Mouse (Mus musculus) embryonic facial prominence, embryonic 15.5 days (tissue): ENCODE results near the gene Akap14. TPM values are rescaled to one million over a fixed set of nuclear protein-coding genes. Genes with fewer than 3 reads are reported as not detected.
"Not testable (repeated sequence)": the region's sequence is repeated elsewhere in the genome, so short reads cannot be mapped to it uniquely, and the experiment has no call there.

Experiments
- ATAC-seq: fragments of 200-750 bp; cut with Nextera tagmentation; 2 replicates; pipeline ENCODE4 v1.8.0; 2017; ENCODE audit warnings: low read depth, moderate TSS enrichment; ENCODE audit not compliant: insufficient number of reproducible peaks, low FRiP score, low TSS enrichment
- H3K27ac ChIP-seq: fragments of 300-500 bp; sonication (generic); replicated peaks from 2 replicates; pipeline ENCODE4 v1.5.1; 2015; ENCODE audit warnings: mild to moderate bottlenecking, inconsistent platforms
- H3K27me3 ChIP-seq: fragments of 300-500 bp; sonication (generic); 2 replicates; pipeline ENCODE4 v1.6.1; 2015; ENCODE audit warnings: inconsistent platforms
- H3K36me3 ChIP-seq: fragments of 300-500 bp; sonication (generic); 2 replicates; pipeline ENCODE4 v1.6.1; 2015; ENCODE audit warnings: mild to moderate bottlenecking, inconsistent platforms
- H3K4me1 ChIP-seq: fragments of 300-500 bp; sonication (generic); 2 replicates; pipeline ENCODE4 v1.6.1; 2015; ENCODE audit warnings: inconsistent platforms
- H3K4me2 ChIP-seq: fragments of 300-500 bp; sonication (generic); replicated peaks from 2 replicates; pipeline ENCODE4 v1.6.1; 2015; ENCODE audit warnings: mild to moderate bottlenecking, inconsistent platforms
- H3K4me3 ChIP-seq: fragments of 300-500 bp; sonication (generic); replicated peaks from 2 replicates; pipeline ENCODE4 v1.5.1; 2015; ENCODE audit warnings: mild to moderate bottlenecking, inconsistent platforms
- H3K9ac ChIP-seq: fragments of 300-500 bp; sonication (generic); 2 replicates; pipeline ENCODE4 v1.6.1; 2015; ENCODE audit warnings: inconsistent platforms
- H3K9me3 ChIP-seq: fragments of 300-500 bp; sonication (generic); replicated peaks from 2 replicates; pipeline ENCODE4 v1.6.1; 2016; ENCODE audit warnings: inconsistent platforms
- WGBS: fragments of 180-500 bp; shearing (Covaris S2); methylation state at CpG from one replicate; pipeline ENCODE4 v1.1.7; 2015; 5-methylcytosine and 5-hydroxymethylcytosine counted together
- polyA plus RNA-seq: library from polyadenylated mRNA; unstranded; fragments of >200 nt; fragmentation: Nextera tagmentation; extraction: Ambion mirVana; gene quantifications from 2 replicates; pipeline ENCODE4 v1.2.1, GENCODE M21; 2015

Akap14 gene
- 1.2 and 1.4 TPM in 2 replicates for polyA plus RNA-seq

DNA sequence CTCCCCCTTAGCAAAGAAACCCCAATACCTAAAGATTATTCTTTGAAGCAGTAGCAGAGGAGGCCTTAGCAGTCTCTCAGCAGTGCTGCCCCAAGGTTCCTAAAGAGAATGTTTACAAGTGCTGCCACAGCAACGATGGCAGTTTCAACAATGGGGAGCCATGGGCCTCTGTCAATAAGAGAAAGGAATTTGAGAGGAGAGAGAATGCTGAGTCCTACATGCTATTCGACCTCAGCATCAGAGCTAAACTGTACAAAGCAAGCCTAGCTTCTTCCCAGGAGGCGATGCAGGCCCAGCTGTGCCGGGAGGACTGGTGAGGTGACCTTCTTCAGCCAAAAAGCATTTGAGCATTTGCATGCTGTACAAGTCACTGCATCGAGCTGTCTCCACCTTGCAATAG is at the start of gene Akap14:
Gene Akap14 (minus strand): TSS at position 101 of the 400 bp plus-strand sequence.
- H3K4me3 ChIP-seq, result no peak within 1 kb of the TSS
- no peaks in the 10 kb centered on the region for H3K27me3 ChIP-seq
- no peaks in the 10 kb centered on the region for H3K36me3 ChIP-seq
- no peak within 1 kb of the TSS for H3K27ac ChIP-seq
- H3K4me2 ChIP-seq, result no peak within 1 kb of the TSS
- ATAC-seq, result no peak
- no peak within 1 kb of the TSS for H3K9ac ChIP-seq
- 41% methylated on average over 5 of the region's 5 CpGs for WGBS
- no peaks in the 10 kb centered on the region for H3K4me1 ChIP-seq
- H3K9me3 ChIP-seq, result no peaks in the 10 kb centered on the region

DNA sequence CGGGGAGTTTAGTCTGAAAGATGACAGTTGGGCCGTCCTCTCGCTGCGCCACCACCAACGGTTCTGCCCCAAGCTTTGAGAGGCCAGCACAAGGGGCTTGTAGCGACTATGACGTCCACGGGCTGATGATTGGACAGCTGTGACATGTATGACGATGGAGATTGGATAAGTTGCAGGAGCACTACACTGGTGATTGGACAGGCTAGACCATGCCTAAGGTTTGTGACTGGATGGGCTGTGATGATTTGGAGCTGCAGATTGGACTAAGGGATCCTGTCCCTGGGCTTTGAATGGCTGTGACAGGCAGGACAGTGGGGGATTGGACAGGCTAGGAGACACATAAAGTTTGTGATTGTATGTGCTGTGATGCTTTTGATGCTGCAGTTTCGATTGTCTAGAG is 42.3 kb upstream of the Akap14 start, which contains the start of gene Gm9:
Gene Gm9 (minus strand): TSS at position 101 of the 400 bp plus-strand sequence.
- Histone ChIP-seq H3K36me3 (no peaks in the 10 kb centered on the region), H3K4me2 (no peak within 1 kb of the TSS), H3K27me3 (no peaks in the 10 kb centered on the region), H3K9me3 (no peaks in the 10 kb centered on the region), H3K4me3 (no peak within 1 kb of the TSS), H3K27ac (no peak within 1 kb of the TSS), H3K9ac (no peak within 1 kb of the TSS), H3K4me1 (no peaks in the 10 kb centered on the region)
- no peak for ATAC-seq
- 90% methylated on average over 10 of the region's 10 CpGs for WGBS

DNA sequence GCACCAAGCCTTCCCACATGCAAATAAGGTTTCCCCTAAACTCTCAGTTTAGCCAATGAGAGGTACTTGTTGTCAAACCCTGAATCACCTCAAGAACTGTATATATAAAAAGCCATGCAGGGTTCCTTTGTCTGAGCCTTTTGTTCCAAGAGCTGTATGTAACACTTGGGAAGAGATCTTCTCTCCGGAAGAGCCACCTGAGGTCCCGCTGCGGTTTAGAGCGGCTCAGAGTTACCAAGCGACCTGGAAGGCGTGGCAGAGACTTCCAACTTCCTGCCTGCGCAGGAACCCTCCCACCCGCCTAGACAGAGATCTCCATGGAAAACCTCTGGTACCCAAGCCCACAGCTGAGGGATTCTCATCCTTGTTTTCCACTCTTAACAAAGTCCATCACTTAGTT is 30.0 kb upstream of the Akap14 start:
- no peak for ATAC-seq
- H3K4me2 ChIP-seq, result no peak overlapping the region
- no peaks in the 10 kb centered on the region for H3K27me3 ChIP-seq
- H3K27ac ChIP-seq, result no peak overlapping the region
- no peak overlapping the region for H3K4me3 ChIP-seq
- WGBS, result 55% methylated on average over 8 of the region's 8 CpGs
- no peaks in the 10 kb centered on the region for H3K9me3 ChIP-seq
- no peaks in the 10 kb centered on the region for H3K4me1 ChIP-seq
- H3K36me3 ChIP-seq, result no peaks in the 10 kb centered on the region
- H3K9ac ChIP-seq, result no peak overlapping the region

DNA sequence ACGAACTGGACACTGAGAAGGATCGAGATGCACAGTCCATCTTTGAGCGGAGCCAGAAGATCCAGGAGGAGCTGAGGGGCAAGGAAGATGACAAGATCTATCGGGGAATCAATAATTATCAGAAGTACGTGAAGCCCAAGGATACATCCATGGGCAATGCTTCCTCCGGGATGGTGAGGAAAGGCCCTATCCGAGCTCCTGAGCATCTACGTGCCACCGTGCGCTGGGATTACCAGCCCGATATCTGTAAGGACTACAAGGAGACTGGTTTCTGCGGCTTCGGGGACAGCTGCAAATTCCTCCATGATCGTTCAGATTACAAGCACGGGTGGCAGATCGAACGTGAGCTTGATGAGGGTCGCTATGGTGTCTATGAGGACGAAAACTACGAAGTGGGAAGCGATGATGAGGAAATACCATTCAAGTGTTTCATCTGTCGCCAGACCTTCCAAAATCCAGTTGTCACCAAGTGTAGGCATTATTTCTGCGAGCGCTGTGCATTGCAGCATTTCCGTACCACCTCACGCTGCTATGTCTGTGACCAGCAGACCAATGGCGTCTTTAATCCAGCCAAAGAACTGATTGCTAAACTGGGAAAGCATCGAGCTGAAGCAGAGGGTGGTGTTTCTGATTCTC is 23.2 kb upstream of the Akap14 start:
- H3K36me3 ChIP-seq, result no peaks in the 10 kb centered on the region
- no peaks in the 10 kb centered on the region for H3K27me3 ChIP-seq
- H3K4me3 ChIP-seq, result peak overlapping the region; percentile 53
- peak overlapping the region; percentile 68; the same call in 1 of the 2 replicates for H3K27ac ChIP-seq
- H3K4me1 ChIP-seq, result no peaks in the 10 kb centered on the region
- H3K9ac ChIP-seq, result peak overlapping the region; percentile 44
- H3K9me3 ChIP-seq, result no peaks in the 10 kb centered on the region
- H3K4me2 ChIP-seq, result peak overlapping the region; percentile 52
- no peak for ATAC-seq
- 30% methylated on average over 28 of the region's 28 CpGs for WGBS

DNA sequence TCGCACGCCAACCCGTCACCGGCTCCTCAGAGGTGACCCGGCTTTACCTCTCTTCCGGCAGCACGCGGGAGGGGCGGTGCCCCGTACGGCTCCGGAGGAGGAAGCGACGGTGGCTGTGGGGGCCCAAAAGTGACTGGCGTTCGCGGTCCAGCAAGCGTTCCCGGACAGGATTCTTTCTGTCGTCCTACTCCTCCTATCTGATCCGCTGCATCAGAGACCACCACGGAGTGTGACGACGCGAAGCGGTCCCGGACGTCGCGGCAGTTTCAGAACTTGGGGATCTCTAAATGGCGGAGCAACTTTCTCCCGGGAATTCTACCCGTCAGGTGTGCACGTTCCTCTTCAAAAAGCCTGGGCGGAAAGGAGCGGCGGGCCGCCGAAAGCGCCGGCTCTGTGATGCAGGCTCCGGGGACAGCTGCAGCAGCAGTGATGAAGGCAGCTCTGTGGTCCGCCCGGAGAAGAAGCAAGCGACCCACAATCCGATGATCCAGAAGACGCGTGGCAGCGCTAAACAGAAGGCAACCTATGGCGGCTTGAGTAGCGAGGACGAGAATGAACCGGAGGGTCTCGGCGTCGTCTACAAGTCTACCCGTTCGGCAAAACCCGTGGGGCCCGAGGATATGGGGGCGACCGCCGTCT is 22.6 kb upstream of the Akap14 start, which contains the start of the genes Ndufa1 and Rnf113a1:
Gene Ndufa1 (minus strand): TSS at position 59 of the 639 bp plus-strand sequence.
Gene Rnf113a1 (plus strand): TSS at position 141 of the 639 bp plus-strand sequence.
- Histone ChIP-seq H3K4me3 (peak within 1 kb of the TSS; percentile 53), H3K27me3 (no peaks in the 10 kb centered on the region), H3K27ac (peak within 1 kb of the TSS; percentile 68), H3K4me2 (peak within 1 kb of the TSS; percentile 52), H3K9me3 (no peaks in the 10 kb centered on the region), H3K36me3 (no peaks in the 10 kb centered on the region), H3K9ac (peak within 1 kb of the TSS; percentile 44), H3K4me1 (no peaks in the 10 kb centered on the region)
- peak; percentile 79 for ATAC-seq
- WGBS, result 19% methylated on average over 63 of the region's 63 CpGs

DNA sequence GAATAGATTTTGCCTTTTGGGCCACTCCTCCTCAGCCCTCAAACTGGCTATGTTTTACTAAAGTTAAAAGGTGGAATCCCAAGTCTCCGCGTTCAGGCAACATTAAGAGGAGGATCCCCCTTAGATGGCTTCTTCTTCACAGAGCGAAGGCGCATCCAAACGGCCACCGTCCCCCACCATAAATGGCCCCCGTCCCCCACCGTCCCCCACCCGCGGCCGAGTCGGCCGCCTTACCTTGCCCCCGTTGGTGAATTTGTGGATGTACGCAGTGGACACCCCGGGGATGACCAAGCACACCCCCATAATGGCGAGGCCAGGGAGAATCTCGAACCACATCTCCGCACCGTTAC is 22.1 kb upstream of the Akap14 start:
- H3K9ac ChIP-seq, result 0 out of 2 replicates have a peak overlapping the region, but pooled peaks have one; percentile 15
- peak overlapping the region; percentile 53 for H3K4me3 ChIP-seq
- no peaks in the 10 kb centered on the region for H3K36me3 ChIP-seq
- no peaks in the 10 kb centered on the region for H3K4me1 ChIP-seq
- 16% methylated on average over 20 of the region's 20 CpGs for WGBS
- H3K9me3 ChIP-seq, result no peaks in the 10 kb centered on the region
- ATAC-seq, result no peak
- peak overlapping the region; percentile 52 for H3K4me2 ChIP-seq
- no peak overlapping the region for H3K27ac ChIP-seq
- no peaks in the 10 kb centered on the region for H3K27me3 ChIP-seq

DNA sequence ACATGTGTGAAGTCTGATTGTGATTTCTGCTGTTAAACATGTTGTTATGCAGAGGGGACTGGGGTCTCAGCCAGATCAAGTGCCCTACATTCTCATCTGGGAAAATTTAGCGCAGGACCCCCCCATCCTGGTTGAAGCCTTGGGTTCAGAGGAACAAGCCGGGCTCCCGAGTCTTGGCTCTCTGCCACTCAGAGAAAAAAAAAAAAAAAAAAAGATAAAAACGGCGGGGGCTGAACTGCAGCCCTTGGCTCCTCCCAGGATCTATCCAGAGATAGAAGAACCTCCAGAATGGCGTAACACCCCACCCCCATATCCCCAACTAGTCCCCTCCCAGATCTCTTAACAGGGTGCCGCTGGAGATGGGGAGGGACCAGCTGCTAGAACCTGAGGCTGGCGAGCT is 15.8 kb upstream of the Akap14 start:
- not testable (repeated sequence) for H3K36me3 ChIP-seq, H3K4me2 ChIP-seq, H3K27ac ChIP-seq, H3K27me3 ChIP-seq, H3K9ac ChIP-seq, H3K4me1 ChIP-seq, ATAC-seq, H3K9me3 ChIP-seq, H3K4me3 ChIP-seq
- WGBS, result 61% methylated on average over 8 of the region's 8 CpGs

DNA sequence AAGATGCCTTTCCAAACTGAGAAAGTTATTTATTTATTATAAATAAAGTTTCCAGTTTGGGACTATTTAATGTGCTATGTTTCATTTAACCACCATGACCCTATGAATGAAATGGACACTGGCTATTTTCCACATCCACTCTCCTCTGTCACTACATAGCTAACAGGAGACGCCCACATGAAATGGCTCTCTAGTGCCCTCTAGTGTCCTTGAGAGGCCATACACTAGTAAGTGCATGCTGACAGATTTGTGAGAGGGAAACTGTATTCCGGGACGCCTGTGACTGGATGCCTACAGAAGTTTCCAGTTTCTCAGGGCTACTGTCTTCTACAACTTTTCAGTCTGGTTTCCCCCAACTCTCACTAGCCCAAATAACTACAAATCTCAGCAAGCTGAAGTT is 1.6 kb downstream of the Akap14 start:
- Histone ChIP-seq H3K4me3 (no peak overlapping the region), H3K4me1 (no peaks in the 10 kb centered on the region), H3K27me3 (no peaks in the 10 kb centered on the region), H3K9me3 (no peaks in the 10 kb centered on the region), H3K27ac (no peak overlapping the region), H3K4me2 (no peak overlapping the region), H3K9ac (no peak overlapping the region), H3K36me3 (no peaks in the 10 kb centered on the region)
- no peak for ATAC-seq
- 20% methylated on average over 3 of the region's 3 CpGs for WGBS

DNA sequence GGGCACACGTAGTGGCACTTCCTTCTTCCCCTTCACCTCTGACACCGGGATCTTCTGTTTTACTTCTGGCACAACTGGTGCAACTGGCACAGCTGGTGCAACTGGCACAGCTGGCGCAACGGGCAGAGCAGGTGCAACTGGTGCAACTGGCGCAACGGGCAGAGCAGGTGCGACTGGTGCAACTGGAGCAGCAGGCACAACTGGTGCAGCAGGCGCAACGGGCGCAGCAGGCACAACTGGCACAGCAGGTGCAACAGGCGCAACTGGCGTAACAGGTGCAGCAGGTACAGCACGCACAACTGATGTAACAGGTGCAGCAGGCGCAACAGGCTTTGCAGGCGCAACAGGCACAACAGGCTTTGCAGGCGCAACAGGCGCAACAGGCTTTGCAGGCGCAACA is 5.5 kb downstream of the Akap14 start:
- Histone ChIP-seq H3K27ac (no peak overlapping the region), H3K4me2 (no peak overlapping the region), H3K36me3 (no peaks in the 10 kb centered on the region), H3K27me3 (no peaks in the 10 kb centered on the region), H3K9me3 (no peaks in the 10 kb centered on the region), H3K9ac (no peak overlapping the region), H3K4me3 (no peak overlapping the region), H3K4me1 (no peaks in the 10 kb centered on the region)
- WGBS, result 78% methylated on average over 18 of the region's 18 CpGs
- ATAC-seq, result no peak

DNA sequence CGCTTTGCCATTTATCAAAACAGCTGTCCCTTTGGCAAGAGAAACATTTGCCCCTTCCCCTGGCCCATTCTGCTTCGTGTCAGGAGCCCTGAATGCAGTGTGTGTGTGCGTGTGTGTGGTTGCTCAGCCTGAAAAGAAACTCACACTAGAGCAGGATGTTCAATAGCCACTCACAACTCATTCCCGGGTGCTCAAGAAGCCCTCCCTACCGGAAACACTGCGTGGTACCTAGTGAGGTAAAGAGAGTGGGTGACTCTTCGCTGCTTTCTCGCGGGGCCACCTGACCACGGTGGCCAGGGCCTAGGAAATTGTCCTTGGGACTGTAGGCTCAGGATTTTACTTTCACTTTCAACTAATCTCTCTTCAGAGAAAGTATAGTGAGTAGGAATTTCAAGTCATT is 7.5 kb downstream of the Akap14 start:
- Histone ChIP-seq H3K9me3 (no peaks in the 10 kb centered on the region), H3K4me1 (no peaks in the 10 kb centered on the region), H3K36me3 (no peaks in the 10 kb centered on the region), H3K4me3 (no peak overlapping the region), H3K27me3 (no peaks in the 10 kb centered on the region), H3K27ac (no peak overlapping the region), H3K9ac (no peak overlapping the region), H3K4me2 (no peak overlapping the region)
- WGBS, result 90% methylated on average over 10 of the region's 10 CpGs
- ATAC-seq, result no peak

DNA sequence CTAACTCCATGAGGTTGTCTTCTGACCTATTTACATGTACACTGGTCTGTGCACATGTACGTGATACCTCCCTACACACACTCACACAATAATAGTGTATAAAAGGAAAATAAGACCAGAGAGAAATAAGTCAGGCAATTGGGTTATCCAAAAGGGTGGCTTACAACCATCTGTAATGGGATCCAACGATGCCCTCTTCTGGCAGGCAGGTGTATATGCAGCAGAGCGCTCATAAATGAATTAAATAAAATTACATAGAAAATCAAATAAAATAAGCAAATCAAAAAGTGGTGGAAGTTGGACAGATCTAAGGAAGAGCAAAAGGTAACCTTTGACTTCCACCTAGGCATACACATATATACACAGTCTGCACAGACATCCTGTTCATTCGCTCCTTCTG is 10.8 kb downstream of the Akap14 start:
- WGBS, result 62% methylated on average over 4 of the region's 4 CpGs
- Histone ChIP-seq H3K4me2 (no peak overlapping the region), H3K4me1 (no peaks in the 10 kb centered on the region), H3K36me3 (no peaks in the 10 kb centered on the region), H3K9ac (no peak overlapping the region), H3K9me3 (no peaks in the 10 kb centered on the region), H3K27me3 (no peaks in the 10 kb centered on the region), H3K4me3 (no peak overlapping the region), H3K27ac (no peak overlapping the region)
- ATAC-seq, result no peak

DNA sequence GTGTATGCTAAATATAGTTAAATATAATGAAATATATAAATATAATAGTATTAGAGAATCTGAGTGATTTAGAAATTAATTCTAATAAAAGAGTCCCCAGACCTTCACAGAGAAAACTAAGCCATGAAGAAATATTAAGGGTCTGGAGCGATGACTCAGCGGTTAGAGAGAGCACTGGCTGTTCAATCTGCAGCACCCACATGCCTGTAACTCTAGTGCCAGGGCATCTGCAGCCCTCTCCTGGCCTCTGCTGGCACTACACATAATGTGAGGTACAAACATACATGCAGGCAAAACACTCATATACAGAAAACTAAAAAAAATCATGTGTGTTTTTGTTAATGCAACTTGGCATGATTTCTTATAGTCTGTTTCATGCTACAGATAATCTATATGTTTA is 23.7 kb downstream of the Akap14 start:
- no peak overlapping the region for H3K4me2 ChIP-seq
- no peak for ATAC-seq
- 88% methylated on average over 2 of the region's 2 CpGs for WGBS
- no peaks in the 10 kb centered on the region for H3K27me3 ChIP-seq
- H3K9ac ChIP-seq, result no peak overlapping the region
- H3K36me3 ChIP-seq, result 0 out of 2 replicates have a peak, but pooled peaks cover 4% of the 10 kb centered on the region
- no peak overlapping the region for H3K4me3 ChIP-seq
- H3K9me3 ChIP-seq, result no peaks in the 10 kb centered on the region
- H3K4me1 ChIP-seq, result no peaks in the 10 kb centered on the region
- H3K27ac ChIP-seq, result no peak overlapping the region
